Mouse (Mus musculus): ENCODE data around the gene Pitpnm3. TPM values are rescaled to one million over a fixed set of nuclear protein-coding genes. Genes with fewer than 3 reads are reported as not detected.

The Pitpnm3 gene
- polyA plus RNA-seq, 1 experiment = 1.1 TPM

GRCm38 (mm10) chr11:72163198-72163597, 27.6 kb upstream of the Pitpnm3 start:
- Histone ChIP-seq H3K27ac (ENCODE audit: insufficient read depth, low read length) (no peak overlapping the region), H3K4me3 (ENCODE audit: insufficient read depth, low read length) (no peak overlapping the region), H3K4me1 (ENCODE audit: control insufficient read depth, insufficient read depth, low read length) (no peaks in the 10 kb centered on the region)
- TF ChIP-seq POLR2A (IDR thresholded peaks at IDR 0.05; ENCODE audit: low read depth, low read length) (no peak), CTCF (IDR thresholded peaks at IDR 0.05; ENCODE audit: borderline replicate concordance, insufficient read depth, low read length) (no peak)

GRCm38 (mm10) chr11:72156624-72157023, 21.0 kb upstream of the Pitpnm3 start:
- TF ChIP-seq CTCF (IDR thresholded peaks at IDR 0.05; ENCODE audit: borderline replicate concordance, insufficient read depth, low read length) (no peak), POLR2A (IDR thresholded peaks at IDR 0.05; ENCODE audit: low read depth, low read length) (no peak)
- Histone ChIP-seq H3K4me3 (ENCODE audit: insufficient read depth, low read length) (no peak overlapping the region), H3K27ac (ENCODE audit: insufficient read depth, low read length) (no peak overlapping the region), H3K4me1 (ENCODE audit: control insufficient read depth, insufficient read depth, low read length) (no peaks in the 10 kb centered on the region)

GRCm38 (mm10) chr11:72155981-72156428, 20.4 kb upstream of the Pitpnm3 start:
- TF ChIP-seq POLR2A (IDR thresholded peaks at IDR 0.05; ENCODE audit: low read depth, low read length) = no peak
- H3K4me3 ChIP-seq (ENCODE audit: insufficient read depth, low read length) = no peak overlapping the region
- no peaks in the 10 kb centered on the region for H3K4me1 ChIP-seq (ENCODE audit: control insufficient read depth, insufficient read depth, low read length)
- H3K27ac ChIP-seq (ENCODE audit: insufficient read depth, low read length) = no peak overlapping the region

- TF ChIP-seq CTCF (IDR thresholded peaks at IDR 0.05; ENCODE audit: borderline replicate concordance, insufficient read depth, low read length) (no peak), POLR2A (IDR thresholded peaks at IDR 0.05; ENCODE audit: low read depth, low read length) (no peak)
- H3K27ac ChIP-seq (ENCODE audit: insufficient read depth, low read length) = no peak overlapping the region
- no peak overlapping the region for H3K4me3 ChIP-seq (ENCODE audit: insufficient read depth, low read length)
- H3K4me1 ChIP-seq (ENCODE audit: control insufficient read depth, insufficient read depth, low read length) = no peaks in the 10 kb centered on the region
Observed at GRCm38 (mm10) chr11:72155186-72155980, 19.8 kb upstream of the Pitpnm3 start.

GRCm38 (mm10) chr11:72153122-72153862, 17.7 kb upstream of the Pitpnm3 start:
- H3K27ac ChIP-seq (ENCODE audit: insufficient read depth, low read length) = no peak overlapping the region
- H3K4me1 ChIP-seq (ENCODE audit: control insufficient read depth, insufficient read depth, low read length) = no peaks in the 10 kb centered on the region
- TF ChIP-seq CTCF (IDR thresholded peaks at IDR 0.05; ENCODE audit: borderline replicate concordance, insufficient read depth, low read length) (no peak), POLR2A (IDR thresholded peaks at IDR 0.05; ENCODE audit: low read depth, low read length) (no peak)
- no peak overlapping the region for H3K4me3 ChIP-seq (ENCODE audit: insufficient read depth, low read length)

- Histone ChIP-seq H3K27ac (ENCODE audit: insufficient read depth, low read length) (no peak overlapping the region), H3K4me3 (ENCODE audit: insufficient read depth, low read length) (no peak overlapping the region), H3K4me1 (ENCODE audit: control insufficient read depth, insufficient read depth, low read length) (no peaks in the 10 kb centered on the region)
- TF ChIP-seq POLR2A (IDR thresholded peaks at IDR 0.05; ENCODE audit: low read depth, low read length) (no peak), CTCF (IDR thresholded peaks at IDR 0.05; ENCODE audit: borderline replicate concordance, insufficient read depth, low read length) (no peak)
Observed at GRCm38 (mm10) chr11:72151120-72151519, 15.5 kb upstream of the Pitpnm3 start.

GRCm38 (mm10) chr11:72147910-72148309, 12.3 kb upstream of the Pitpnm3 start:
- Histone ChIP-seq H3K27ac (ENCODE audit: insufficient read depth, low read length) (no peak overlapping the region), H3K4me3 (ENCODE audit: insufficient read depth, low read length) (no peak overlapping the region), H3K4me1 (ENCODE audit: control insufficient read depth, insufficient read depth, low read length) (0 out of 2 replicates have a peak, but pooled peaks cover under 1% of the 10 kb centered on the region)
- TF ChIP-seq CTCF (IDR thresholded peaks at IDR 0.05; ENCODE audit: borderline replicate concordance, insufficient read depth, low read length) (no peak), POLR2A (IDR thresholded peaks at IDR 0.05; ENCODE audit: low read depth, low read length) (no peak)

GRCm38 (mm10) chr11:72145877-72146248, 10.3 kb upstream of the Pitpnm3 start:
- Histone ChIP-seq H3K4me3 (ENCODE audit: insufficient read depth, low read length) (no peak overlapping the region), H3K4me1 (ENCODE audit: control insufficient read depth, insufficient read depth, low read length) (peaks cover 6% of the 10 kb centered on the region), H3K27ac (ENCODE audit: insufficient read depth, low read length) (no peak overlapping the region)
- TF ChIP-seq POLR2A (IDR thresholded peaks at IDR 0.05; ENCODE audit: low read depth, low read length) (no peak), CTCF (IDR thresholded peaks at IDR 0.05; ENCODE audit: borderline replicate concordance, insufficient read depth, low read length) (no peak)

GRCm38 (mm10) chr11:72145182-72145876, 9.8 kb upstream of the Pitpnm3 start:
- no peak overlapping the region for H3K27ac ChIP-seq (ENCODE audit: insufficient read depth, low read length)
- peaks cover 6% of the 10 kb centered on the region for H3K4me1 ChIP-seq (ENCODE audit: control insufficient read depth, insufficient read depth, low read length)
- no peak overlapping the region for H3K4me3 ChIP-seq (ENCODE audit: insufficient read depth, low read length)
- TF ChIP-seq POLR2A (IDR thresholded peaks at IDR 0.05; ENCODE audit: low read depth, low read length) (no peak), CTCF (IDR thresholded peaks at IDR 0.05; ENCODE audit: borderline replicate concordance, insufficient read depth, low read length) (peak; percentile 40; the same call in 1 of the 2 replicates)
